Mouse (Mus musculus): ENCODE measurements around the gene Irf5. TPM values are rescaled to one million over a fixed set of nuclear protein-coding genes. Genes with fewer than 3 reads are reported as not detected.

Irf5 gene
- polyA plus RNA-seq, 1 experiment from 2014 or later: 11.8 TPM

- Histone ChIP-seq H3K9ac (replicated peaks) (no peak overlapping the region), H3K36me3 (replicated peaks; ENCODE audit: insufficient read depth, low read length) (no peaks in the 10 kb centered on the region), H3K4me3 (ENCODE audit: low read depth, low read length) (no peak overlapping the region), H3K4me1 (ENCODE audit: insufficient read depth) (peaks cover 21% of the 10 kb centered on the region), H3K4me2 (ENCODE audit: low read depth, low read length) (no peak overlapping the region), H3K27me3 (ENCODE audit: insufficient read depth, low read length) (peaks cover 28% of the 10 kb centered on the region), H3K27ac (ENCODE audit: low read depth) (peak overlapping the region; percentile 76), H3K9me3 (ENCODE audit: low read length) (no peaks in the 10 kb centered on the region)
- TF ChIP-seq CTCF (IDR thresholded peaks at IDR 0.05; ENCODE audit: low read depth) (no peak), EP300 (IDR thresholded peaks at IDR 0.05; ENCODE audit: low read depth) (no peak)
- 50% methylated on average over 12 of the region's 12 CpGs for WGBS (ENCODE audit: insufficient replicate concordance)
- DNase-seq: no peak
- ATAC-seq: no peak
Observed at GRCm38 (mm10) chr6:29523301-29524033, 3.0 kb upstream of the Irf5 start.

- no peak overlapping the region for H3K4me2 ChIP-seq (ENCODE audit: low read depth, low read length)
- H3K27me3 ChIP-seq (ENCODE audit: insufficient read depth, low read length): peaks cover 33% of the 10 kb centered on the region
- H3K9ac ChIP-seq (replicated peaks): no peak overlapping the region
- 27% methylated on average over 6 of the region's 6 CpGs for WGBS (ENCODE audit: insufficient replicate concordance)
- DNase-seq (peak; percentile 36), ATAC-seq (peak; percentile 60)
- H3K36me3 ChIP-seq (replicated peaks; ENCODE audit: insufficient read depth, low read length): no peaks in the 10 kb centered on the region
- peak overlapping the region; percentile 76 for H3K27ac ChIP-seq (ENCODE audit: low read depth)
- no peak overlapping the region for H3K4me3 ChIP-seq (ENCODE audit: low read depth, low read length)
- H3K9me3 ChIP-seq (ENCODE audit: low read length): no peaks in the 10 kb centered on the region
- H3K4me1 ChIP-seq (ENCODE audit: insufficient read depth): peaks cover 21% of the 10 kb centered on the region
- TF ChIP-seq EP300 (IDR thresholded peaks at IDR 0.05; ENCODE audit: low read depth) (no peak), CTCF (IDR thresholded peaks at IDR 0.05; ENCODE audit: low read depth) (no peak)
Observed at GRCm38 (mm10) chr6:29524034-29524489, 2.4 kb upstream of the Irf5 start.

DNA sequence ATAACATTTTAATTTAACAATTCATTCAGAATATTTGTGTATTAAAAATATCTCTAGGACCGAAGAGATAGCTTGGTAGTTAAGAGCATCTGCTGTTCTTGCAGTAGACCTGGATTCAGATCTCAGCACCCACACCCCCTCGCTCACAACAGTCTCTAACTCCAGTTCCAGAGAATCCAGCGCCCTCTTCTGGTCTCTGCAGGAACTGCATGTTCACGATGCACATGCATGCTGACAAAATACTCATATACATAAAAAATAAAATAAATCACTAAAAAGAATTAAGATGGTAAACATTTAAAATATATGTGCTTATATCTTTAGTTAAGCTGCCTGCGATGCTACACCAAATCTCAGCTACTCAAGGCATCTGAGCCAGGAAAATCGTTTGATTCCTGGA is 1.2 kb upstream of the Irf5 start:
- Histone ChIP-seq H3K9ac (replicated peaks) (no peak overlapping the region), H3K4me1 (ENCODE audit: insufficient read depth) (peaks cover 26% of the 10 kb centered on the region), H3K27me3 (ENCODE audit: insufficient read depth, low read length) (peaks cover 34% of the 10 kb centered on the region), H3K4me2 (ENCODE audit: low read depth, low read length) (no peak overlapping the region), H3K4me3 (ENCODE audit: low read depth, low read length) (no peak overlapping the region), H3K27ac (ENCODE audit: low read depth) (no peak overlapping the region), H3K9me3 (ENCODE audit: low read length) (no peaks in the 10 kb centered on the region), H3K36me3 (replicated peaks; ENCODE audit: insufficient read depth, low read length) (no peaks in the 10 kb centered on the region)
- TF ChIP-seq CTCF (IDR thresholded peaks at IDR 0.05; ENCODE audit: low read depth) (peak; percentile 64), EP300 (IDR thresholded peaks at IDR 0.05; ENCODE audit: low read depth) (no peak)
- 68% methylated on average over 6 of the region's 6 CpGs for WGBS (ENCODE audit: insufficient replicate concordance)
- peak; percentile 50 for DNase-seq
- ATAC-seq: no peak

DNA sequence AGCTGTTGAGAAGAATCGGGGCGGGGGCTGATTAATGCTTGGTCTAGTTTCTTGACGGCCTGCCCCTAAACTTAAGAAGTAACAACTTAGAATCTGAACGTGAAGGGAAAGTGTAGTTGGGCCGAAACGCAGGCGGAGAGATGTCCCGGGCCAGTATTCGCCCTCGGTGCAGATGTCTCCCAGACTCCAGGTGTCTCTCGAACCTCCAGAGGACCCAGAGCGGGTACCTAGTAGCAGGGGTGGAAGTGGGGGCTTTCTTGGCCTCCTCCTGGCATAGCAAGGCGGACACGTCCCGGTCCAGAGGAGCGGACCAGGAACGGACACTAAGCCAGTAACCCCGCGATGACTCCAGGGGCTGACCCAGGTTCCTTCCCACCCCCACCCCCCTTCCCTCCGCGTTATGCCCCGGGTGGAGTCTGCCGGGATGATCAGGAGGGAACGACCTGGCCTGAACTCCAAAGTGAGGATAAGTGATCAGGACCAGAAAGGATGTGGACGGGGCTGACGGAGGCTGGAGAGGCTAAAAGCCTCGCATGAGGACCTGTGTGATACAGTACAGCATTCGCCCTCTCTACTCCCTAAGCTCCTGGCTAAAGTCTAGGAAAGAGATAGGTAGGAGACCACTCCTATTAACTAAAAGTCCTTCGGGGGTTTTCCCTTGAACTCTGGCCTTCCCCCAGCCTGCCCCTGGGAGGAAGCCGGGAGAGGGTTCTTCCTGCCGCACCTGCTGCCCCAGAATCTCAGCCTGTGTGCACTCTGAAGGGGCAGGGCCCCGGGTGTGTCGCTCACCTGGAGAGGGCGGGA is 1.1 kb downstream of the Irf5 start:
- Histone ChIP-seq H3K4me3 (ENCODE audit: low read depth, low read length) (peak overlapping the region; percentile 64), H3K36me3 (replicated peaks; ENCODE audit: insufficient read depth, low read length) (no peaks in the 10 kb centered on the region), H3K4me1 (ENCODE audit: insufficient read depth) (peaks cover 29% of the 10 kb centered on the region), H3K9me3 (ENCODE audit: low read length) (no peaks in the 10 kb centered on the region), H3K4me2 (ENCODE audit: low read depth, low read length) (peak overlapping the region; percentile 93), H3K27ac (ENCODE audit: low read depth) (peak overlapping the region; percentile 67), H3K27me3 (ENCODE audit: insufficient read depth, low read length) (peaks cover 34% of the 10 kb centered on the region), H3K9ac (replicated peaks) (peak overlapping the region; percentile 69)
- no peak for DNase-seq
- ATAC-seq: no peak
- TF ChIP-seq CTCF (IDR thresholded peaks at IDR 0.05; ENCODE audit: low read depth): no peak
- no peak for TF ChIP-seq EP300 (IDR thresholded peaks at IDR 0.05; ENCODE audit: low read depth)
- WGBS (ENCODE audit: insufficient replicate concordance): 5% methylated on average over 34 of the region's 34 CpGs

DNA sequence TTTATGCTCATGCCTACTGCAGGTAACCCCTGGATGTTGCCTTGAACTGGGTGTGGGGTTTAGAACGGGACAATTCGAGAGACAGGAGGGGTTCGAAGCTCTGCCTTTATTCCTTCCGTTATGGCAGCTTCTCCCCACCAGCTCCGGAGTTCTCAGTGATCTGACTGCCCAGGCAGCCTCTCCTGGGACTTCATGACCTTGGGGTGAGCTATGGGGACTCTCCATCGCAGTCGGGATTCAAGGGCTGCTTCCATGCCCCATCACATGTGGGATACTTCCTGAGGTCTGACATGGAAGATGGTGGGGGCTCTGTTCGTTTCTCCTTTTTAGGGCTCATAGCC is 1.7 kb downstream of the Irf5 start:
- H3K4me3 ChIP-seq (ENCODE audit: low read depth, low read length): peak overlapping the region; percentile 64
- ATAC-seq (no peak), DNase-seq (no peak)
- no peaks in the 10 kb centered on the region for H3K9me3 ChIP-seq (ENCODE audit: low read length)
- H3K9ac ChIP-seq (replicated peaks): no peak overlapping the region
- H3K27ac ChIP-seq (ENCODE audit: low read depth): peak overlapping the region; percentile 67; the same call in 1 of the 2 replicates
- H3K36me3 ChIP-seq (replicated peaks; ENCODE audit: insufficient read depth, low read length): no peaks in the 10 kb centered on the region
- no peak for TF ChIP-seq EP300 (IDR thresholded peaks at IDR 0.05; ENCODE audit: low read depth)
- peaks cover 29% of the 10 kb centered on the region for H3K4me1 ChIP-seq (ENCODE audit: insufficient read depth)
- H3K27me3 ChIP-seq (ENCODE audit: insufficient read depth, low read length): peaks cover 34% of the 10 kb centered on the region
- peak overlapping the region; percentile 93 for H3K4me2 ChIP-seq (ENCODE audit: low read depth, low read length)
- WGBS (ENCODE audit: insufficient replicate concordance): 9% methylated on average over 8 of the region's 8 CpGs
